Mouse (Mus musculus) heart, adult 2 months (tissue): ENCODE measurements around the gene Kcnj2. TPM values are rescaled to one million over a fixed set of nuclear protein-coding genes. Genes with fewer than 3 reads are reported as not detected.

Experiments
- DNase-seq, 2 experiments: peaks; one replicate each; pipeline ENCODE4 v3.0.0; 2021
- H3K27ac ChIP-seq: fragments of 200-600 bp; 2 replicates; pipeline ENCODE4 v1.8.1; 2022
- H3K27me3 ChIP-seq: fragments of 200-500 bp; 2 replicates; pipeline ENCODE4 v1.6.1; 2012; ENCODE audit warnings: mild to moderate bottlenecking, low read length, inconsistent platforms, mixed read lengths; ENCODE audit not compliant: control insufficient read depth, insufficient read depth
- H3K36me3 ChIP-seq: fragments of 200-500 bp; 2 replicates; pipeline ENCODE4 v1.6.1; 2012; ENCODE audit warnings: low read length, inconsistent platforms; ENCODE audit not compliant: control insufficient read depth, insufficient read depth
- H3K4me1 ChIP-seq: fragments of 200-500 bp; 2 replicates; pipeline ENCODE4 v1.6.1; 2011; ENCODE audit warnings: low read length; ENCODE audit not compliant: control insufficient read depth, insufficient read depth
- H3K4me3 ChIP-seq: fragments of 200-600 bp; 2 replicates; pipeline ENCODE4 v1.8.1; 2022
- H3K79me2 ChIP-seq: fragments of 200-500 bp; replicated peaks from 2 replicates; pipeline ENCODE4 v1.6.1; 2012; ENCODE audit warnings: mild to moderate bottlenecking, inconsistent platforms, low read length, moderate library complexity, mixed read lengths; ENCODE audit not compliant: control insufficient read depth, insufficient read depth
- H3K9ac ChIP-seq: fragments of 200-500 bp; 2 replicates; pipeline ENCODE4 v1.6.1; 2012; ENCODE audit warnings: low read depth, mild to moderate bottlenecking, control low read depth, inconsistent platforms, low read length, mixed read lengths
- CTCF ChIP-seq: fragments of 200-600 bp; IDR thresholded peaks from 2 replicates; pipeline ENCODE4 v1.8.1; 2022; ENCODE audit warnings: antibody characterized with exemption, mild to moderate bottlenecking, moderate library complexity
- EP300 ChIP-seq: fragments of 200-500 bp; IDR thresholded peaks from 2 replicates; pipeline ENCODE4 v1.6.1; 2011; ENCODE audit warnings: low read depth, low read length, control low read depth; ENCODE audit not compliant: insufficient read depth
- POLR2A ChIP-seq: fragments of 200-500 bp; IDR thresholded peaks from 2 replicates; pipeline ENCODE4 v1.6.1; 2011; ENCODE audit warnings: mild to moderate bottlenecking, low read depth, low read length, control low read depth; ENCODE audit not compliant: insufficient read depth
- WGBS: fragments of 180-500 bp; shearing (Covaris S2); methylation state at CpG from one replicate; pipeline ENCODE4 v1.1.7; 2018; 5-methylcytosine and 5-hydroxymethylcytosine counted together
- intact Hi-C: fragments of 180-260 bp; cut with DNase I; formaldehyde crosslinking; loops from one replicate; pipeline ENCODE4 v1.15.1; 2025
- polyA plus RNA-seq: library from polyadenylated mRNA; depleted of rRNA; stranded (reverse); fragments of >200 nt; gene quantifications from 2 replicates; pipeline ENCODE4 v1.2.3, GENCODE M21; 2012
- total RNA-seq, 2 experiments: library from RNA; stranded (reverse); gene quantifications; 2 replicates each; pipeline ENCODE4 v1.2.3; 2021

Kcnj2 gene
- total and polyA plus RNA-seq, 3 experiments, result 10.1 to 48.7 (median 25.0) TPM

DNA sequence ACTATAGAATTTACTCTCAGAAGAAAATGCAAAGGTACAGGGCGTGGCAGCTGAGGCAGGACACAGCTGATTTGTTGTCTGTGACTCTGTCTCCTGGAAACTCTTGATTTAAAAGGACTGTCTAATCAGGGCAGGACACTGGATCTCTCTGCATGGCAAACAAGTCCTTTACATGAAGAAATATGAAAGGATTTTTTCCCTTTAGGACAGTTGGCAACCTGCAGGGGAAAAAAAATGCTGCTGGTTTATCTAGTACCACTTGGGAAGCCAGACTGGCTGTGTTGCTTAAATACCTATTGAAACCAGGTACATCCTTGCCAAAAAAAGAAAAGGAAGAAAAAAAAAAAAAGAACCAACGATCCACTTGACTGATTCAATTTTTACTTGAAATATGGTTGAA lies 17.0 kb downstream of the Kcnj2 start:
- Histone ChIP-seq H3K9ac (no peak overlapping the region), H3K27me3 (no peaks in the 10 kb centered on the region), H3K27ac (no peak overlapping the region), H3K36me3 (peaks cover 4% of the 10 kb centered on the region), H3K4me3 (no peak overlapping the region), H3K79me2 (no peaks in the 10 kb centered on the region), H3K4me1 (peaks cover 1% of the 10 kb centered on the region; the same call in 1 of the 2 replicates)
- intact Hi-C loops, result no loop called here
- WGBS, result 77% methylated on average over 2 of the region's 2 CpGs
- TF ChIP-seq POLR2A, result no peak
- no peak for TF ChIP-seq CTCF
- no peak for TF ChIP-seq EP300
- DNase-seq, result no peak

GRCm38 (mm10) chr11:111086933-111087332 lies 21.0 kb downstream of the Kcnj2 start:
- H3K9ac ChIP-seq, result no peak overlapping the region
- H3K4me3 ChIP-seq, result peak overlapping the region; percentile 11; the same call in 1 of the 2 replicates
- H3K27ac ChIP-seq, result peak overlapping the region; percentile 82
- no peaks in the 10 kb centered on the region for H3K27me3 ChIP-seq
- TF ChIP-seq CTCF (no peak), POLR2A (0 out of 2 replicates have a peak, but pooled peaks have one; percentile 32), EP300 (no peak)
- H3K36me3 ChIP-seq, result peaks cover 5% of the 10 kb centered on the region; the same call in 1 of the 2 replicates
- peaks cover 1% of the 10 kb centered on the region; the same call in 1 of the 2 replicates for H3K4me1 ChIP-seq
- DNase-seq, result no peak
- 50% methylated on average over 6 of the region's 6 CpGs for WGBS
- intact Hi-C loops, result no loop called here
- H3K79me2 ChIP-seq, result no peaks in the 10 kb centered on the region

DNA sequence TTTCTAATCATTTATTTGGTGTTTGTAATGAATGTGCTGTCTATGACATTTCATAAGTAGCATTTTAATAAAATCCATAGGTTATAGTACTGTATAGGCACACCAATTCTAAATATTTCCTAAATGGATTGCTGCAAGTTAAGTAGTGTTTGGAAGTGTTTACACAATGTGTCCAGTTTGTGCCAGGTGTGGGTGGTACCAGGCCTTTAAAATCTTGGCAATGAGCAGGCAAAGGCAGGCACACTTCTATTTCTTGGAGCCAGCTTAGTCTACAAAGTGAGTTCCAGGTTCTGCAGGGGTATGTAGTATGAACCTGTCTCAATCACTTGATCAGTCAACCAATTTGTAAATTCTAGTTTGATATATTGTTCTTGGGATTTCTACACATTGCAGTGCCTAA lies 22.3 kb downstream of the Kcnj2 start:
- intact Hi-C loops, result no loop called here
- no peak for TF ChIP-seq CTCF
- TF ChIP-seq EP300, result no peak
- no peak for TF ChIP-seq POLR2A
- H3K4me3 ChIP-seq, result no peak overlapping the region
- peaks cover 5% of the 10 kb centered on the region; the same call in 1 of the 2 replicates for H3K36me3 ChIP-seq
- no peak overlapping the region for H3K9ac ChIP-seq
- peaks cover 1% of the 10 kb centered on the region; the same call in 1 of the 2 replicates for H3K4me1 ChIP-seq
- H3K79me2 ChIP-seq, result no peaks in the 10 kb centered on the region
- no peak for DNase-seq
- H3K27ac ChIP-seq, result peak overlapping the region; percentile 82
- no peaks in the 10 kb centered on the region for H3K27me3 ChIP-seq

- H3K9ac ChIP-seq, result no peak overlapping the region
- peak in 1 of 2 experiments; percentile 34 for DNase-seq
- 20% methylated on average over 3 of the region's 3 CpGs for WGBS
- TF ChIP-seq EP300 (no peak), CTCF (no peak)
- no peaks in the 10 kb centered on the region for H3K79me2 ChIP-seq
- H3K27me3 ChIP-seq, result no peaks in the 10 kb centered on the region
- peaks cover 5% of the 10 kb centered on the region; the same call in 1 of the 2 replicates for H3K36me3 ChIP-seq
- H3K27ac ChIP-seq, result peak overlapping the region; percentile 82; the same call in 1 of the 2 replicates
- H3K4me3 ChIP-seq, result no peak overlapping the region
- H3K4me1 ChIP-seq, result peaks cover 1% of the 10 kb centered on the region; the same call in 1 of the 2 replicates
- intact Hi-C loops, result no loop called here
These were observed 22.8 kb downstream of the Kcnj2 start for GRCm38 (mm10) chr11:111088812-111089211.

GRCm38 (mm10) chr11:111091117-111091516 lies 25.2 kb downstream of the Kcnj2 start:
- Histone ChIP-seq H3K4me3 (no peak overlapping the region), H3K36me3 (peaks cover 4% of the 10 kb centered on the region; the same call in 1 of the 2 replicates), H3K79me2 (no peaks in the 10 kb centered on the region), H3K4me1 (peaks cover under 1% of the 10 kb centered on the region; the same call in 1 of the 2 replicates), H3K27me3 (no peaks in the 10 kb centered on the region), H3K27ac (no peak overlapping the region), H3K9ac (no peak overlapping the region)
- TF ChIP-seq POLR2A (no peak), EP300 (no peak), CTCF (no peak)
- WGBS, result 64% methylated on average over 6 of the region's 6 CpGs
- DNase-seq, result no peak
- intact Hi-C loops, result no loop called here

- no peak overlapping the region for H3K27ac ChIP-seq
- no peak overlapping the region for H3K4me3 ChIP-seq
- TF ChIP-seq EP300 (no peak), POLR2A (no peak), CTCF (no peak)
- H3K79me2 ChIP-seq, result no peaks in the 10 kb centered on the region
- H3K9ac ChIP-seq, result no peak overlapping the region
- 84% methylated on average over 2 of the region's 2 CpGs for WGBS
- no peak for DNase-seq
- no peaks in the 10 kb centered on the region for H3K4me1 ChIP-seq
- 0 out of 2 replicates have a peak, but pooled peaks cover 2% of the 10 kb centered on the region for H3K36me3 ChIP-seq
- intact Hi-C loops, result no loop called here
- H3K27me3 ChIP-seq, result no peaks in the 10 kb centered on the region
These were observed 27.0 kb downstream of the Kcnj2 start for GRCm38 (mm10) chr11:111092967-111093366.
